Mouse (Mus musculus): ENCODE results near the gene Tab2. TPM values are rescaled to one million over a fixed set of nuclear protein-coding genes. Genes with fewer than 3 reads are reported as not detected.

The Tab2 gene
- polyA plus RNA-seq, 1 experiment from 2014 or later = 15.2 TPM

- H3K9me3 ChIP-seq = peaks cover 12% of the 10 kb centered on the region; the same call in 1 of the 2 replicates
- peaks cover 2% of the 10 kb centered on the region; the same call in 1 of the 2 replicates for H3K27me3 ChIP-seq (ENCODE audit: poor library complexity, severe bottlenecking)
- no peak overlapping the region for H3K4me3 ChIP-seq
- 81% methylated on average over 7 of the region's 7 CpGs for WGBS
- H3K4me1 ChIP-seq = peaks cover 15% of the 10 kb centered on the region
- DNase-seq (ENCODE audit: extremely low spot score, low spot score) = no peak
- no peak overlapping the region for H3K27ac ChIP-seq
- H3K36me3 ChIP-seq (replicated peaks) = no peaks in the 10 kb centered on the region
Measured at GRCm38 (mm10) chr10:7874194-7874593, 81.8 kb downstream of the Tab2 start.

DNA sequence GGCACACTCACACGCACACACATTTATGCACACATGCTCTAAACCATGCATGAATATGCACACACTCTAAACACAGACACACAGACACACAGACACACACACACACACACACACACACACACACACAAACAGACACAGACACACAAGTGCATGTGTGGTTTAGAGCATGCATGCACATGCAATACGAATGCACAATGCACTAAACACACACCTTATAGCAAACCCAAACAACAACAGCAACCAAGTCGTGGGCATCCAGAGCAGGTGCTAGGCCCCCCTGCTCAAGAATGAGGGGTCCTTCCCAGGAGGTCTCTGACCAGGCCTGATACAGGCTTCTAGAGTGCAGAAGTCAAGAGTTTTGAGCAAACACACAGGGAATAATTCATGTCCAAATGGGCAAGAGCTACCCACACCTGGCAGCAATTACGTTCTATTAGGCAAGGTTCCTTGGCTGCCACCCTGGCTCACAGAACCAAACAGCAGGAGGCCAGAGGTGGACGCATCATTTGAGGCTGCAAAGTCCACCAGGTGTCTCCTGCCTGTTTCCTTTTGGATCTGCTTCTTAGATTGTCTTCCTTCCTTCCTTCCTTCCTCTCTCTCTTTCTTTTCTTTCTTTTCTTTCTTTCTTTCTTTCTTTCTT is 84.5 kb downstream of the Tab2 start:
- peaks cover 27% of the 10 kb centered on the region for H3K4me1 ChIP-seq
- no peak overlapping the region for H3K4me3 ChIP-seq
- H3K36me3 ChIP-seq (replicated peaks) = no peaks in the 10 kb centered on the region
- H3K27me3 ChIP-seq (ENCODE audit: poor library complexity, severe bottlenecking) = peaks cover 28% of the 10 kb centered on the region
- no peak overlapping the region for H3K27ac ChIP-seq
- no peak for DNase-seq (ENCODE audit: extremely low spot score, low spot score)
- H3K9me3 ChIP-seq = peaks cover 7% of the 10 kb centered on the region; the same call in 1 of the 2 replicates
- 89% methylated on average over 5 of the region's 5 CpGs for WGBS

DNA sequence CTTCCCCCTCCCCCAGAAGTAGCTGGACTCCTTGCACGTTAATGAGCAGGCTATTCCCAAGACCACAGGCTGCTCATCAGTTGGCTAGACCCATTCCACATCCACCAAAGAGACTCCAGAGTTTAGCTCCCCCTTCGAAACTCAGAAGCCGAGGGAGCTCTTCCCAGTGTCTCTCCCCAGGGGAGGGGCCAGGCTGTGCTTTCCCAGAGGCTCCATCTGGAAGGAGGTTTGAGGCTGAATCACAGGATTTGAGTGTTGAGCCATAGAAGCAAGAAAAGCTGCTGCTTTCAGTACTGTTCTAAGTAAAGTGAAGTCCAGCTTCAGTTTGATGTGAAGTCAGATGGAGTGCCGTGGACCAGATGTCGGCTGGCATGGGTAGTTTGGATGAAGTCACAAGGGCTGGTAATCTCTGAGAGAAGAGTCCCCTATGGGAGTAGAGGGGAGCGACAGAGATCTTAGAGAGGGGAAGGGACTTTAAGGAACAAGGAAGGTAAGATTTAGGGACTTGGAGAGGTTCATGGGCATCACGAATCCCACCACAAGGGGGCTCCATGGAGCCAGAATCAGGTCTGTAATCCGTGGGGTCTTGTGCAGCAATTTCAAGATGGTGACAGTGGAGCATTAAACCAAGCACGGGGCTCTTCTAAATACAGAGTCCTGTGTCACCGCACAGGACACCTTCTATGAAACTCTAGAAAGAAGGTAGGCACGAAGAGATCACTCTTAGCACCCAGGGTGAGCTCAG is 85.3 kb downstream of the Tab2 start:
- Histone ChIP-seq H3K36me3 (replicated peaks) (no peaks in the 10 kb centered on the region), H3K27ac (no peak overlapping the region), H3K4me1 (peaks cover 27% of the 10 kb centered on the region), H3K9me3 (peaks cover 7% of the 10 kb centered on the region; the same call in 1 of the 2 replicates), H3K4me3 (no peak overlapping the region), H3K27me3 (ENCODE audit: poor library complexity, severe bottlenecking) (peaks cover 33% of the 10 kb centered on the region)
- 71% methylated on average over 11 of the region's 11 CpGs for WGBS
- no peak for DNase-seq (ENCODE audit: extremely low spot score, low spot score)

DNA sequence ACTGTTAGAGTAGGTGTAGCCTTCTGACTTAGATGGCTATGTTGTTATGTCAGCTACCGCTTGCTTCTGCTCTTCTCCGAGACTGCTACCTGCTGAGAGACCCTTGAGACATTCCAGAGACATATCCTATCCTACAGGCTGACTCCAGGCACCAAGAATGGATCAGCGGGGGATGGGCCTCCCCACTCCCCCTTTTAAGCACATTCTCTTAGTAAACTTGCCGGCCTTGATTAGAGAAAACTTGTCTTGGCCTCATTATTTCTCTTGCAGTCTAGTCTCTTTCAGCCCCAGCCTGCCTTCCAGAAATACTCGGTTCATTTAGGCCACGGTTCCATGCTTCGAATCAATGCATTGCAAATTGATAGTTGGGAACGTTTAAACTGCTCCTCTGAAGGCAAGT is 86.3 kb downstream of the Tab2 start:
- no peak overlapping the region for H3K27ac ChIP-seq
- H3K36me3 ChIP-seq (replicated peaks) = no peaks in the 10 kb centered on the region
- H3K9me3 ChIP-seq = peaks cover 7% of the 10 kb centered on the region; the same call in 1 of the 2 replicates
- no peak overlapping the region for H3K4me3 ChIP-seq
- H3K4me1 ChIP-seq = peaks cover 27% of the 10 kb centered on the region
- 57% methylated on average over 8 of the region's 8 CpGs for WGBS
- H3K27me3 ChIP-seq (ENCODE audit: poor library complexity, severe bottlenecking) = peaks cover 33% of the 10 kb centered on the region
- DNase-seq (ENCODE audit: extremely low spot score, low spot score) = no peak

DNA sequence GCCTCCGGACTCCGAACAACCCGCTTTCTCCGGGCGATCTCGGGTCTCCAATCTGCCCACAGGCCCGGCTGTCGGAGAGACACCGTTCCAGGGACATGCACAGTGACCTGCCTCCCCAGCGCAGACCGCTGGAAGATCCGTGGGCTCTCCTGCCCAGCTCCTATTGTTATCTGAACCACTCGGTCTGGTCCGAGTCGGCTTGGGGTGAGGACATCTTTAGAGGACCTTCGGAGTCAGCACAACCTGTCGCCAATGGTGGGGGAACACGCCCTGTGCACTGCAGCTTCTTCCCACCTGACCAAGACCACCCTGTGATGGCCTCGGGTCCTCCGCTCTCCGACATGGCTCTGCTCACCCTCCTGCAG is 88.4 kb downstream of the Tab2 start:
- Histone ChIP-seq H3K36me3 (replicated peaks) (no peaks in the 10 kb centered on the region), H3K4me1 (peaks cover 27% of the 10 kb centered on the region), H3K9me3 (peaks cover 5% of the 10 kb centered on the region; the same call in 1 of the 2 replicates), H3K27ac (peak overlapping the region; percentile 35; the same call in 1 of the 2 replicates), H3K27me3 (ENCODE audit: poor library complexity, severe bottlenecking) (peaks cover 33% of the 10 kb centered on the region), H3K4me3 (peak overlapping the region; percentile 55)
- DNase-seq (ENCODE audit: extremely low spot score, low spot score) = no peak
- 25% methylated on average over 21 of the region's 21 CpGs for WGBS

- H3K27me3 ChIP-seq (ENCODE audit: poor library complexity, severe bottlenecking) = peaks cover 33% of the 10 kb centered on the region
- WGBS = 18% methylated on average over 50 of the region's 50 CpGs
- no peaks in the 10 kb centered on the region for H3K36me3 ChIP-seq (replicated peaks)
- peak overlapping the region; percentile 55 for H3K4me3 ChIP-seq
- peak overlapping the region; percentile 35; the same call in 1 of the 2 replicates for H3K27ac ChIP-seq
- peak; percentile 25 for DNase-seq (ENCODE audit: extremely low spot score, low spot score)
- peaks cover 27% of the 10 kb centered on the region for H3K4me1 ChIP-seq
- peaks cover 3% of the 10 kb centered on the region; the same call in 1 of the 2 replicates for H3K9me3 ChIP-seq
Measured at GRCm38 (mm10) chr10:7866762-7867665, 89.0 kb downstream of the Tab2 start.

- peaks cover 33% of the 10 kb centered on the region for H3K27me3 ChIP-seq (ENCODE audit: poor library complexity, severe bottlenecking)
- no peak for DNase-seq (ENCODE audit: extremely low spot score, low spot score)
Measured at GRCm38 (mm10) chr10:7864806-7865205, 91.2 kb downstream of the Tab2 start.

DNA sequence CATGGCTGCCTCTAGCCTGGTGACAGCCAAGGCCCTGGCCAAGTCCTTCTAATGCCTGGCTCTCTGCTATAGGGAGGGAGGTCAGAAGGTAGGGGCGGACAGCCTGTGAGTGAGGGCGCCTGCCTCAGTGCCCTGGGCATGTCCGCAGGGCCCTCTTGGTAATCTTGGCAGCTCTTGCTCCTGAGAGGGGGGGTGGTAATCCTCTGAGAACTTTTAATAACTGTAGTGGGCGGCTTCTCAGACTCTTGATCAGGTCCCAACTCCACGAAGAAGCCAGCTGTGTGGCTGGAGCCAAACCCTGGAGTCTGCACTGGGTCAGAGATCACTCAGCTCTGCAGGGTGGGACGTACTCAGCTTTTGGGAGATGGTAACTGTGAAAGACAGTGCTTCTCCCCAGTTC is 91.8 kb downstream of the Tab2 start:
- peaks cover 3% of the 10 kb centered on the region; the same call in 1 of the 2 replicates for H3K9me3 ChIP-seq
- no peak overlapping the region for H3K4me3 ChIP-seq
- no peaks in the 10 kb centered on the region for H3K36me3 ChIP-seq (replicated peaks)
- H3K27me3 ChIP-seq (ENCODE audit: poor library complexity, severe bottlenecking) = peaks cover 32% of the 10 kb centered on the region
- DNase-seq (ENCODE audit: extremely low spot score, low spot score) = no peak
- H3K4me1 ChIP-seq = peaks cover 13% of the 10 kb centered on the region
- 84% methylated on average over 6 of the region's 6 CpGs for WGBS
- no peak overlapping the region for H3K27ac ChIP-seq

More at GRCm38 (mm10) chr10:7864806-7865205, 91.2 kb downstream of the Tab2 start:
- Histone ChIP-seq H3K9me3 (peaks cover 3% of the 10 kb centered on the region; the same call in 1 of the 2 replicates), H3K27ac (no peak overlapping the region), H3K4me1 (peaks cover 19% of the 10 kb centered on the region), H3K36me3 (replicated peaks) (no peaks in the 10 kb centered on the region), H3K4me3 (no peak overlapping the region)
- WGBS = 86% methylated on average over 3 of the region's 3 CpGs

DNA sequence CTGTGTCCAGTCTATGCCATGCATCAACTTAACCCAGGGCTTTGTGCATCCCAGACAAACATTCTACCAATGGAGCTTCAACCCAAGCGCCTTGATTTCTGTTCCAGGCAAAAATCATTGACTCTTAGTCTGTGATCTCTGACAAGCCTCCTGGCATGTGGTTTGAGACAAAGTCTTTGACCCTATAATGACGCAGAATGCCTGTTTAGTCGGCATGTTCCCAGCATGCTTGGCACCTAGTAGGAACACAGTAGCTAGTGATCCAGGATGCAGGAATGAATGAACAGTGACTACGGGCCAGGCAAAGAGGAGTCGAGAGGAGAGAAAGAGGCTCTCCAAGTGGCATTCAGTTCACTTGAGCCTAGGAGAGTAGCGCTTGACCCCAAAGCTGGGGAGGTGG is 92.6 kb downstream of the Tab2 start:
- Histone ChIP-seq H3K4me1 (peaks cover 11% of the 10 kb centered on the region), H3K36me3 (replicated peaks) (no peaks in the 10 kb centered on the region), H3K4me3 (no peak overlapping the region), H3K27ac (no peak overlapping the region), H3K27me3 (ENCODE audit: poor library complexity, severe bottlenecking) (peaks cover 24% of the 10 kb centered on the region), H3K9me3 (peaks cover 3% of the 10 kb centered on the region; the same call in 1 of the 2 replicates)
- 93% methylated on average over 6 of the region's 6 CpGs for WGBS
- DNase-seq (ENCODE audit: extremely low spot score, low spot score) = no peak

- WGBS = 94% methylated on average over 25 of the region's 25 CpGs
- peaks cover 3% of the 10 kb centered on the region; the same call in 1 of the 2 replicates for H3K9me3 ChIP-seq
- no peak overlapping the region for H3K4me3 ChIP-seq
- peaks cover 3% of the 10 kb centered on the region for H3K4me1 ChIP-seq
- H3K27ac ChIP-seq = no peak overlapping the region
- peaks cover 11% of the 10 kb centered on the region for H3K27me3 ChIP-seq (ENCODE audit: poor library complexity, severe bottlenecking)
- DNase-seq (ENCODE audit: extremely low spot score, low spot score) = no peak
- H3K36me3 ChIP-seq (replicated peaks) = no peaks in the 10 kb centered on the region
Measured at GRCm38 (mm10) chr10:7861937-7862657, 93.9 kb downstream of the Tab2 start.

- Histone ChIP-seq H3K4me3 (no peak overlapping the region), H3K27ac (no peak overlapping the region), H3K36me3 (replicated peaks) (no peaks in the 10 kb centered on the region), H3K9me3 (peaks cover 3% of the 10 kb centered on the region; the same call in 1 of the 2 replicates), H3K4me1 (no peaks in the 10 kb centered on the region), H3K27me3 (ENCODE audit: poor library complexity, severe bottlenecking) (peaks cover 4% of the 10 kb centered on the region)
- WGBS = 88% methylated on average over 14 of the region's 14 CpGs
- no peak for DNase-seq (ENCODE audit: extremely low spot score, low spot score)
Measured at GRCm38 (mm10) chr10:7861259-7861936, 94.6 kb downstream of the Tab2 start.
